Mouse (Mus musculus) ES-E14 (cell line): ENCODE data around the gene Gm20538. TPM values are rescaled to one million over a fixed set of nuclear protein-coding genes. Genes with fewer than 3 reads are reported as not detected.

Experiments
- DNase-seq: peaks from one replicate; pipeline ENCODE4 v3.0.0-alpha.2; 2013; ENCODE audit warnings: low read depth, low spot score
- H3K27ac ChIP-seq: 2 replicates; pipeline ENCODE4 v1.5.1; 2012; ENCODE audit warnings: low read depth, mild to moderate bottlenecking, low read length, moderate library complexity, mixed read lengths; ENCODE audit not compliant: poor library complexity, insufficient read depth, severe bottlenecking
- H3K36me3 ChIP-seq: 2 replicates; pipeline ENCODE4 v1.6.1; 2012; ENCODE audit warnings: mild to moderate bottlenecking, low read length, moderate library complexity, mixed read lengths; ENCODE audit not compliant: control insufficient read depth, poor library complexity, insufficient read depth, severe bottlenecking
- H3K4me1 ChIP-seq, 2 experiments: fragments of 150-350 bp in 1 of 2; sonication (generic) in 1 of 2; 2 replicates each; pipeline ENCODE4 v1.6.1; 2012; ENCODE audit warnings: low read length in 2 of 2, mild to moderate bottlenecking in 1 of 2, mixed read lengths in 1 of 2; ENCODE audit not compliant: control insufficient read depth in 2 of 2, insufficient read depth in 2 of 2, poor library complexity in 1 of 2
- H3K4me3 ChIP-seq, 2 experiments: fragments of 150-350 bp in 1 of 2; sonication (generic) in 1 of 2; 2 replicates each; pipeline ENCODE4 v1.5.1; 2012; ENCODE audit warnings: low read length in 2 of 2, low read depth in 1 of 2, mild to moderate bottlenecking in 1 of 2, mixed read lengths in 1 of 2; ENCODE audit not compliant: insufficient read depth in 1 of 2, poor library complexity in 1 of 2, severe bottlenecking in 1 of 2
- H3K9ac ChIP-seq: 2 replicates; pipeline ENCODE4 v1.6.1; 2012; ENCODE audit warnings: low read depth, mild to moderate bottlenecking, low read length, mixed read lengths; ENCODE audit not compliant: poor library complexity, insufficient read depth, severe bottlenecking
- H3K9me3 ChIP-seq: fragments of 150-350 bp; sonication (generic); 2 replicates; pipeline ENCODE4 v1.6.1; 2012; ENCODE audit warnings: low read depth, mild to moderate bottlenecking, low read length; ENCODE audit not compliant: control insufficient read depth, insufficient read depth
- CHD2 ChIP-seq: IDR thresholded peaks from 2 replicates; pipeline ENCODE4 v1.6.1; 2014; ENCODE audit warnings: mild to moderate bottlenecking, low read depth, low read length, inconsistent platforms
- HCFC1 ChIP-seq: IDR thresholded peaks from 2 replicates; pipeline ENCODE4 v1.6.1; 2012; ENCODE audit warnings: low read length, inconsistent platforms, borderline replicate concordance; ENCODE audit not compliant: insufficient read depth
- MAFK ChIP-seq: IDR thresholded peaks from 2 replicates; pipeline ENCODE4 v1.6.1; 2014; ENCODE audit warnings: mild to moderate bottlenecking, low read depth, low read length, inconsistent platforms; ENCODE audit not compliant: insufficient read depth
- ZC3H11A ChIP-seq: IDR thresholded peaks from 2 replicates; pipeline ENCODE4 v1.6.1; 2012; ENCODE audit warnings: low read depth, mild to moderate bottlenecking, inconsistent platforms, low read length, borderline replicate concordance
- ZNF384 ChIP-seq: IDR thresholded peaks from 2 replicates; pipeline ENCODE4 v1.6.1; 2012; ENCODE audit warnings: low read depth, low read length, inconsistent platforms
- in situ Hi-C, 2 experiments: fragments of 600-800 bp; cut with MboI; formaldehyde crosslinking; loops; one replicate each; pipeline ENCODE4 v1.15.1; 2025; ENCODE audit warnings: low sequenced_read_pairs in 2 of 2, inconsistent platforms in 1 of 2; ENCODE audit not compliant: unreplicated experiment in 2 of 2
- total RNA-seq: library from RNA; depleted of rRNA; stranded (reverse); fragments of 300-350 nt; gene quantifications from 2 replicates; pipeline ENCODE4 v1.2.3, GENCODE M21; 2012

The Gm20538 gene
- total RNA-seq, 1 experiment: not detected

DNA sequence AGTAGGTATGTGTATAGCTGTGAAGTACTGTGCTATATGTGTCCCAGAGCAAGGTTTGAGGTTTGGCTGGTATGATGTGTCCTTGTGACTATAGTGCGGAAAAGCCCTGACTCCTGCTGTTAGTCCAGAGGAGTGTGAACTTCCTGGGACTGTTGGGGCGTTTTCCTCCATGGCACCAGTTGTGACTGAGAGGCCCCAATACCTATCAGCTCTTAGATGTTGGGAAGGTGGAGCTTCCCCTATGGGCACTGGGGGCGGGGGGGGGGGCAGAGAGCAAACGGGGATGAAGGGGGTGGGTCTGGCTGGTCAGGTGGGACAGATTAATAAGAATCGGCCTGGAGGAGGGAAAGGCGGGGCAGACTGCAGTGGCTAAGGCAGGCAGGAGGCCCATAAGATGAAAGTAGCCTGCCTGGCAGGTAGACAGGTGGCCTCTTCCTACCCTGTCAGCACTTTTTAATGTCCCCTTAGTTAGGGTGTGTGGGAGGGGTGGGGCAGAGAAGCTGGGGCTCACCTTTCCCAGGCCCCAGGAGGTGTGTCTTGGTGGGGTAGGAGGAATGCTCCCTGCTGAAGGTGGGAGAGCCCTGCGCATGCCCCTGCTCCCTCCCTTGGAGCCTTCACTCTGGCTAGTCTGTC lies 37.1 kb upstream of the Gm20538 start:
- Histone ChIP-seq H3K4me3 (no peak overlapping the region), H3K9ac (no peak overlapping the region), H3K36me3 (no peaks in the 10 kb centered on the region), H3K4me1 (peaks cover 4 to 18% of the 10 kb centered on the region in 2 experiments; a peak in 1 of 4 replicates), H3K27ac (no peak overlapping the region), H3K9me3 (no peaks in the 10 kb centered on the region)
- in situ Hi-C loops: loop anchor here in 1 of 2 experiments (10.0 to 25.0 kb wide), 2 partner anchors 148 to 305 kb away; no protein-coding TSS in a partner anchor
- TF ChIP-seq MAFK: peak; percentile 50; the same call in 1 of the 2 replicates
- TF ChIP-seq ZC3H11A: no peak
- no peak for DNase-seq

DNA sequence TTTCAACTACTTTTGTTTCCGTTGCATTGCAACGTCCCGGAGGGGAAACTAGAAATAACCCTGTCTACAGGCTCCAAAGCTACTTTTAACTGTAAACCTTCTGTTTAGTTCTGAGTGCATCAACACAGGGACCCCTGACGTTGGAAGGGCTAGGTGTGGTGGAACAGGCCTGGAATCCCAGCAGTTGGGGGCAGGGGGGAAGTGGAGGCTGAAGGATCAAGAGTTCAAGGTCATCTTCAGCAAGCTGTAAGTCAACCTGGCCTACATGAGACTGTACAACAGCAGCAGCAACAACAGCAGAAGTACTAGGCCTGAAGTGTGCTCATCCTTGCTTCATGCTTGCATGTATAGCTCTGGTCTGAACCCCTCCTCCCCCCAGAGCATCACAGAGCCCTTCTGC lies 35.4 kb upstream of the Gm20538 start:
- Histone ChIP-seq H3K36me3 (no peaks in the 10 kb centered on the region), H3K9ac (no peak overlapping the region), H3K4me1 (peaks cover 4 to 18% of the 10 kb centered on the region in 2 experiments; a peak in 1 of 4 replicates), H3K9me3 (no peaks in the 10 kb centered on the region), H3K27ac (no peak overlapping the region), H3K4me3 (no peak overlapping the region)
- no peak for TF ChIP-seq ZNF384
- no peak for DNase-seq
- in situ Hi-C loops: loop anchor here in 1 of 2 experiments (10.0 to 25.0 kb wide), 2 partner anchors 149 to 307 kb away; no protein-coding TSS in a partner anchor

DNA sequence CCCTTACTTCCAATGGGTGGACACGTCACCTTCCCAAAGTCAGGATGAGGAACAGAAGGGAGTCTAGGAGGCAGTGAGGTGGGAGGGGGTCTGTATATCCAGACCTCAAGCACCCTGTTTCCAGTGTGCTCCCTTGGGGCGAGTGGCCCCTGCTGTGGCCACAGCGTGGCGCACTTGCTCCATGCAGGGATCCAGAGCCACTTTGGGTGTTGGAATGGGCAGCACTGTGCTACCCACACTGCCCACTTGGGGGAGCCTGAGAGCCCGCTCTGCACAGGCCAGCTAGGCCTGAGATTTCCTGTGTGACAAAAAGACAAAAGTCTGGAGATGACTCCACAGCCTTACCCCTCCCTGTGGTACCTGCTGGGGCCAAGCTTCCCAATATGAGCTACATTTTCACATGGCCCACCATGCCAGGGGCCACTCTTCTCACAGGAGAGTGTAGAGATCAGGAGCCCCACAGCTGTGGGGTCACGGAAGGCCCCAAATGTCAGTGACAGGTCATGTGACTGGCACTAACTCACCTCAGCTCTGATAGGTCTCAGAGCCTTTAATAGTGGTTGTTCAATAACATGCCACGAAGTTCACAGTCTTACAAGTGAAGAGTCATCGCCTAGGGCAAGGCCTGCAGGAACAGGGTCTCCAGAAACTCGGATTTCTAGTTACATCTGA lies 30.1 kb upstream of the Gm20538 start:
- Histone ChIP-seq H3K9me3 (no peaks in the 10 kb centered on the region), H3K9ac (no peak overlapping the region), H3K4me1 (no peaks in the 10 kb centered on the region), H3K36me3 (no peaks in the 10 kb centered on the region), H3K4me3 (no peak overlapping the region), H3K27ac (no peak overlapping the region)
- DNase-seq: peak; percentile 80
- TF ChIP-seq CHD2 (no peak), MAFK (no peak), ZNF384 (peak; percentile 68; the same call in 1 of the 2 replicates), HCFC1 (0 out of 2 replicates have a peak, but pooled peaks have one; percentile 54), ZC3H11A (peak; percentile 100)
- in situ Hi-C loops: loop anchor here (5.0 to 25.0 kb wide), 4 partner anchors 155 to 312 kb away; no protein-coding TSS in a partner anchor

DNA sequence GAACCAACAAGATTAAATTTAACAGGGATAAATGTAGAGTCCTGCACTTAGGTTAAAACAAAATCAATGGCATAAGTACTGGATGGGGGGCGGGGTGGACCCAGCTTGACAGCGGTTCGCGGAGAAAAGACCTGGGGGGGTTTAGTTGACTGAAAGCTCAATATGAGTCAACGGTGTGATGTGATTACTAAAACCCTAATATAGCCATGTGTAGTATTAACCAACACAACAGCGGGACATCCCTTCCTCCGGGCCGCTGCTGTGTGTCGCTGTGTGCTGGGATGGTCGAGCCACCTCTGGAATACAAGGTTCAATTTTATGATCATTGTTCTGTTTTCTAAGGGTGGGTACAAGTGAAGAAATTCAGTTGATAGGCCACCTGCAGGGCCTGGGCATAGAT lies 29.5 kb upstream of the Gm20538 start:
- DNase-seq: no peak
- in situ Hi-C loops: loop anchor here (5.0 to 25.0 kb wide), 4 partner anchors 155 to 313 kb away; no protein-coding TSS in a partner anchor
- TF ChIP-seq MAFK (no peak), ZNF384 (no peak), CHD2 (no peak), ZC3H11A (no peak), HCFC1 (no peak)

More for the DNA sequence above, 29.5 kb upstream of the Gm20538 start:
- Histone ChIP-seq H3K9ac (no peak overlapping the region), H3K4me3 (no peak overlapping the region), H3K36me3 (no peaks in the 10 kb centered on the region), H3K4me1 (no peaks in the 10 kb centered on the region), H3K9me3 (no peaks in the 10 kb centered on the region), H3K27ac (no peak overlapping the region)
